Mouse (Mus musculus): ENCODE measurements at regions not wholly inside any gene's neighbourhood (a gene's known extent, or its start where the extent isn't known, plus 50 kb on each side); places are given as distances from the start of the nearest gene placed in this dataset.

GRCm38 (mm10) chr10:9204096-9204495, 318.2 kb upstream of the Sash1 start:
- TF ChIP-seq POLR2A (IDR thresholded peaks at IDR 0.05; ENCODE audit: borderline replicate concordance, extremely low read depth, low read depth, low read length) (no peak), CTCF (IDR thresholded peaks at IDR 0.05; ENCODE audit: insufficient read depth, low read length) (no peak)
